Mouse (Mus musculus) heart, embryonic 15.5 days (tissue): ENCODE measurements around the gene Kif5a. TPM values are rescaled to one million over a fixed set of nuclear protein-coding genes. Genes with fewer than 3 reads are reported as not detected.
A peak's percentile ranks its signal among the peaks of the same experiment; 100 is the strongest.

ENCODE experiments used
- ATAC-seq: fragments of 200-750 bp; cut with Nextera tagmentation; replicated peaks from 2 replicates; pipeline ENCODE4 v1.8.0; 2017; ENCODE audit warnings: low read depth, moderate TSS enrichment; ENCODE audit not compliant: insufficient number of reproducible peaks, insufficient read depth, low FRiP score
- H3K27ac ChIP-seq: fragments of 300-500 bp; sonication (generic); 2 replicates; pipeline ENCODE4 v1.5.1; 2015; ENCODE audit warnings: mild to moderate bottlenecking, inconsistent platforms
- H3K27me3 ChIP-seq: fragments of 300-500 bp; sonication (generic); 2 replicates; pipeline ENCODE4 v1.6.1; 2015; ENCODE audit warnings: inconsistent platforms
- H3K36me3 ChIP-seq: fragments of 300-500 bp; sonication (generic); 2 replicates; pipeline ENCODE4 v1.6.1; 2015; ENCODE audit warnings: mild to moderate bottlenecking, inconsistent platforms
- H3K4me1 ChIP-seq: fragments of 300-500 bp; sonication (generic); replicated peaks from 2 replicates; pipeline ENCODE4 v1.6.1; 2015; ENCODE audit warnings: inconsistent platforms
- H3K4me2 ChIP-seq: fragments of 300-500 bp; sonication (generic); 2 replicates; pipeline ENCODE4 v1.6.1; 2015; ENCODE audit warnings: inconsistent platforms, mild to moderate bottlenecking, moderate library complexity
- H3K4me3 ChIP-seq: fragments of 300-500 bp; sonication (generic); 2 replicates; pipeline ENCODE4 v1.5.1; 2015; ENCODE audit warnings: mild to moderate bottlenecking, inconsistent platforms
- H3K9ac ChIP-seq: fragments of 300-500 bp; sonication (generic); 2 replicates; pipeline ENCODE4 v1.6.1; 2015; ENCODE audit warnings: mild to moderate bottlenecking, inconsistent platforms
- H3K9me3 ChIP-seq: fragments of 300-500 bp; sonication (generic); replicated peaks from 2 replicates; pipeline ENCODE4 v1.6.1; 2016; ENCODE audit warnings: inconsistent platforms
- WGBS: fragments of 180-500 bp; shearing (Covaris S2); methylation state at CpG from one replicate; pipeline ENCODE4 v1.1.7; 2015; ENCODE audit warnings: mixed read lengths; 5-methylcytosine and 5-hydroxymethylcytosine counted together
- polyA plus RNA-seq: library from polyadenylated mRNA; unstranded; fragments of >200 nt; fragmentation: Nextera tagmentation; extraction: Ambion mirVana; gene quantifications from 2 replicates; pipeline ENCODE4 v1.2.1, GENCODE M21; 2015

Kif5a gene
- polyA plus RNA-seq, 1 experiment from 2014 or later = 0.35 TPM

DNA sequence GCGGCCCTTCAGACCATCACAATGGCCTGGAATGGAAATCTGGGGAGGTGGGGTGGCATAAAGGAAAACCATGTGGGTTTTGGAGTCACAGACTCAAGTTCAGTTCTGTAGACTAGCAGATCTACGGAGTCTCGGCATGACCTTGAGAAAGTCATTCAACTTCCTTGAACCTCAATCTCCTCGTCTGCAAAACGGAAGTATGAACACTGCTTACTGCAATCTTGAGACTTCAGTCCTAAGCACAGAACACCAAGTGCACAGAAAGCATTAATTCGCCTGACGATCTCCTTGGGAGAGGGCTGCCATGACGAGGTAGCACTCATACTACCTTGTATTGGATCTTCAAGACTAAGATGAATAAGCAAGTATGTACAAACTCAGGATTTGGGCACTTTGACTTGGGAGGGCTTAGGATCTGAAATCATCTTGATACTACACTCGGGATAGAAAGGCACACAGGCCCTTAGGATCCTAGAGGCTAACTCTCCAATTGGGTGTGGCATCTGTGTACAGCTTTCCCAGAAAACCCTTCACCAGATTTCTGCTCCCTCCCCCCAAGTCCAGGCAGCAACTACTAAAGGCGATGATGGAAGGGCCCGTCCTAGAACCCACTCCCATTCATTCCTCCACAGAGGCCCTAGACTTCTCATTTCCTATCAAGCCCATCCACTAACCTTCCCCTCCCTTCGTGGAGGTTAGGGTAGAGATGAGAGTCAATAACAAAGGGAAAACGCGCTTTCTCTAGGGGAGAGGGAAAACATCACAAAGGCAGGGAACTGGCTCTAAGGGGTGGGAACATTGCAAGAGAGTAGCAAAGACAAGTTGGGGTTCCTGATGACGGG is 1.2 kb downstream of the Kif5a start:
- H3K27me3 ChIP-seq = peaks cover 46% of the 10 kb centered on the region
- H3K9ac ChIP-seq = no peak overlapping the region
- no peaks in the 10 kb centered on the region for H3K9me3 ChIP-seq
- peaks cover 9% of the 10 kb centered on the region for H3K4me1 ChIP-seq
- peak overlapping the region; percentile 92 for H3K4me2 ChIP-seq
- peak overlapping the region; percentile 51 for H3K4me3 ChIP-seq
- WGBS = 70% methylated on average over 15 of the region's 15 CpGs
- no peak overlapping the region for H3K27ac ChIP-seq
- no peak for ATAC-seq
- no peaks in the 10 kb centered on the region for H3K36me3 ChIP-seq

DNA sequence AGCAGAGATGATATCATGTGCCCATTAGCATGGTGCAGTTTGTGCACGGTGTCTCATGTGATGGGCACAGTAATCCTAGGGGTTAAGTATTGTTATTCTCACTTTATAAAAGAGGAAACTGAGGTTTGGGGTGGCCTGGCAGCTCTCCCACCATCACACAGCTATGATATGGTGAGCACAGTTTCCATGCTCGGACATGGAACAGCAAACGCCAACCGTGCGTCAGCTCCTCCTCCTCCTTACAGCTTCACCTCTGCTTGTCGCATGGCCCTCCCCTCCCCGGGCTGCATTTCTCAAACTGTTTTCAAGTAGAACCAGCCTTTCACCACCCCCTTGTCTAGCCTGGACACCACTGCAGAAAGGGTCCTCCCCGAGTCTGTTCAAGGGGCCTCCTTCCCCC is 4.7 kb downstream of the Kif5a start:
- Histone ChIP-seq H3K27ac (no peak overlapping the region), H3K4me2 (no peak overlapping the region), H3K9me3 (no peaks in the 10 kb centered on the region), H3K4me1 (peaks cover 12% of the 10 kb centered on the region), H3K36me3 (no peaks in the 10 kb centered on the region), H3K27me3 (peaks cover 30% of the 10 kb centered on the region), H3K9ac (no peak overlapping the region), H3K4me3 (no peak overlapping the region)
- WGBS = 65% methylated on average over 8 of the region's 8 CpGs
- no peak for ATAC-seq

DNA sequence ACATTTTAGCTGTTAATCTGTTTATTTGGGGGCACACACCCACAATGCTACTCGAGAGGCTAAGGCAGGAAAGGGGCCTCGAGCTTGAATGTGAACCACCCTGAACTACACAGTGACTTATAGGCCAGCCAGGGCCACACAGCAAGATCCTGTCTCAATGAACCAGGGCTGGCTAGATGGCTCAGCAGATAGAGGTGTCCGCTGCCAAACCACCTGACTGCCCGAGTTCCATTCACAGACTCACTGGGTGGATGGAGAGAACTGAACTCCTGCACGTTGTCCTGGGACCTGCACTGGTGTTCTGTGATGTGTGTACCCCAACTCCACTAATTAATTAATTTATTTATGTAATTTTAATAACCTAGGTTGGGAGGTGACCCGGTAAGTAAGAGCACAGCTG is 5.4 kb downstream of the Kif5a start:
- ATAC-seq = no peak
- whole genome bisulfite sequencing = 67% methylated on average over 6 of the region's 6 CpGs
- no peak overlapping the region for H3K27ac ChIP-seq

DNA sequence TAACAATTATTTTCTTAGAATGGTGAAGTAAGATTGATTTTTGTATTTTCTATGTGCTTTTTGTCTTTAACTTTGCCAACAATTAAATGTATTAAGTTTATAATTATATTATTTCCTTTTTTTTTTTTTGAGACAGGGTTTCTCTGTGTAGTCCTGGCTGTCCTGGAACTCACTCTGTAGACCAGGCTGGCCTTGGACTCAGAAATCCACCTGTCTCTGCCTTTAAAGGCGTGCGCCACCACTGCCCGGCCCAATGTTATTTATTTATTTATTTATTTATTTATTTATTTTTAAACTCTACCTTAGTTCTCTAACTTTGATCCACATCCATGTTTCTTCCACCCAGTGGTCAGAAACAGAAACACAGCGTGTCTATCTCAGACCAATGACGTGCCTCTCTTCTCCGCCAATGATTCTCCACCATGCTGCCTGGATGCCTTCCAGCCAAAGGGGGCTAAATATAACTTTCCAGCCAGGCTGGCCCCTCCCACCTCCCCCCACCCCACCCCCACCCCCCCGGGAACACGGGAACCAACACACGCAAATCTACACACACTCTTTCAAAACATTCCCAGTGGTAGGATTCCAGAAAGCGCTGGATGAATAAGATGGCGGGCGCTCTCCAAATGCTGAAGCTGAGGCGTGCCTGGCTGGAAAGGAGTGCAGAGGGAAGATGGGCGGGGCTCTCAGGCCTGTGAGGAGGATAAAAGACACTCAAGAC is 7.4 kb downstream of the Kif5a start:
- H3K9ac ChIP-seq = no peak overlapping the region
- H3K4me1 ChIP-seq = peaks cover 5% of the 10 kb centered on the region; the same call in 1 of the 2 replicates
- H3K4me2 ChIP-seq = 0 out of 2 replicates have a peak overlapping the region, but pooled peaks have one; percentile 8
- H3K27me3 ChIP-seq = peaks cover 3% of the 10 kb centered on the region; the same call in 1 of the 2 replicates
- H3K36me3 ChIP-seq = no peaks in the 10 kb centered on the region
- WGBS = 18% methylated on average over 14 of the region's 14 CpGs
- no peaks in the 10 kb centered on the region for H3K9me3 ChIP-seq
- no peak overlapping the region for H3K4me3 ChIP-seq
- H3K27ac ChIP-seq = no peak overlapping the region
- ATAC-seq = peak; percentile 75

More for the DNA sequence above, 5.4 kb downstream of the Kif5a start:
- H3K9me3 ChIP-seq = no peaks in the 10 kb centered on the region
- H3K9ac ChIP-seq = no peak overlapping the region
- peaks cover 8% of the 10 kb centered on the region for H3K4me1 ChIP-seq
- no peak overlapping the region for H3K4me2 ChIP-seq
- peaks cover 23% of the 10 kb centered on the region for H3K27me3 ChIP-seq
- H3K36me3 ChIP-seq = no peaks in the 10 kb centered on the region
- no peak overlapping the region for H3K4me3 ChIP-seq

DNA sequence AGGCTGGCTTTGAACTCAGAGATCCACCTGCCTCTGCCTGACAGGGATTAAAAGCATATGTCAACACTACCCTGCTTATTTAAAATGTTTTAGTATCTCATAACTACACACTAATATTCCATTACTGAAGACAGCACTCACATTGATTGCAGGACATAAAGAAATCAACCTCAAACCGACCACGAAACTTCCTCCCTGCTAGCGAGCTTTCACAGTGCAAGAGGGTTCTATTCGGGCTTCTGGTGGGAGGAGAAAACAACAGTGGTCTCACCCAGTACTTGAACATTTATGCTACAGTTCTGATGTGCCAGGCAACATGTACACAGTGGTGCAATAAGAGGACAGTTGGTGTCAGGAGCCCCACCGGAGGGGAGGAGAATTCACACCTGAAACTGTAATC is 12.3 kb downstream of the Kif5a start:
- Histone ChIP-seq H3K9me3 (no peaks in the 10 kb centered on the region), H3K4me3 (no peak overlapping the region), H3K27ac (no peak overlapping the region), H3K4me2 (no peak overlapping the region), H3K9ac (no peak overlapping the region), H3K27me3 (no peaks in the 10 kb centered on the region; the same call in 1 of the 2 replicates), H3K4me1 (no peaks in the 10 kb centered on the region), H3K36me3 (no peaks in the 10 kb centered on the region)
- no peak for ATAC-seq
- WGBS = 74% methylated on average over 5 of the region's 5 CpGs

DNA sequence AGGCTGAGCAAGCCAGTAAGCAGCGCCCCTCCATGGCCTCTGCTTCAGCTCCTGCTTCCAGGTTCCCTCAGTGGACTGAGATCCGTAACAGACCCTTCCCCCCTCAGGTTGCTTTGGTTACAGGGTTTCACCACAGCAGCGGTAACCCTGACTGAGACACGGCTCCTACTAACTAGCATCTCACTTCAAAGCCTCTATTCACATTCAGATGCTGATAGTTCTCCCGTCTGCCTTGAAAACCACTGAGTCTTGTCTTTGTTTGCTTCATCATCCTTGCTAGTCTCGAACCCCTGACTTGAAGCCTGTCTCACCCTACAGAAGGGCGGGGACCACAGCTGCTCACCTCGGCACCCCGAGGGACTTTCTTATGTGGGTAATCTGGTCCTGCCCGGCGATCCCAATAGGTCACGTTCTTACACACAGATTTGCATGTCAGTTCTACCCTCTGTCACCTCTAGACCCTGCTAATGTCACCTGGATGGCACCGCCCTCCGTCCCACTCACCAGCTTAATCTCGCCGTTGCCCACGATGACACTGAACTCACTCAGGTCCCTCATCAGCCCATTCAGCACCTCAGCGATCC is 24.8 kb downstream of the Kif5a start:
- Histone ChIP-seq H3K4me1 (no peaks in the 10 kb centered on the region), H3K4me3 (no peak overlapping the region)
- WGBS = 56% methylated on average over 18 of the region's 18 CpGs

DNA sequence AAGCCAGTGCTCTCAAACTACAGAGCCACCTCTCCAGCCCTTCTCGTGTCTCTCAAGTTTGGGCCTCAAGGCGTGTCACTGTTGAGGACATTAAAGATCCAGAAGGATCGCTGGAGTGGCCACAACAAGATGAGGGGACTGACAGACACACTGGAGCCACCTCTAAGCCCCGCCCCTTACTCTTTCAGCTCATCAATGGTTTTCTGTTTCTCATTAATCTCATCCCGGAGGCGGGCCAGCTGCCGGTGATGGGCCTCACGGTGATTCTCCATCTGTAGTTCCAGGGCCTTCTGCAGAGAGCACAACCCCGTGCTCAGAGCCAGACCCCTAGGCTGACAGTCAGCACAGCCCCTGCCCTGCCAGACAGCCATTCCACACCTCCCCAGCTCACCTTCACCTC is 26.6 kb downstream of the Kif5a start:
- no peak overlapping the region for H3K4me2 ChIP-seq
- no peak overlapping the region for H3K9ac ChIP-seq
- no peak overlapping the region for H3K27ac ChIP-seq
- peaks cover 41% of the 10 kb centered on the region for H3K27me3 ChIP-seq
- no peak for ATAC-seq
- no peaks in the 10 kb centered on the region for H3K36me3 ChIP-seq
- no peak overlapping the region for H3K4me3 ChIP-seq
- H3K4me1 ChIP-seq = no peaks in the 10 kb centered on the region
- WGBS = 38% methylated on average over 9 of the region's 9 CpGs
- no peaks in the 10 kb centered on the region for H3K9me3 ChIP-seq

More for the DNA sequence above, 24.8 kb downstream of the Kif5a start:
- no peaks in the 10 kb centered on the region for H3K36me3 ChIP-seq
- H3K9ac ChIP-seq = no peak overlapping the region
- H3K27ac ChIP-seq = no peak overlapping the region
- H3K9me3 ChIP-seq = no peaks in the 10 kb centered on the region
- H3K27me3 ChIP-seq = peaks cover 37% of the 10 kb centered on the region
- no peak overlapping the region for H3K4me2 ChIP-seq
- ATAC-seq = no peak

DNA sequence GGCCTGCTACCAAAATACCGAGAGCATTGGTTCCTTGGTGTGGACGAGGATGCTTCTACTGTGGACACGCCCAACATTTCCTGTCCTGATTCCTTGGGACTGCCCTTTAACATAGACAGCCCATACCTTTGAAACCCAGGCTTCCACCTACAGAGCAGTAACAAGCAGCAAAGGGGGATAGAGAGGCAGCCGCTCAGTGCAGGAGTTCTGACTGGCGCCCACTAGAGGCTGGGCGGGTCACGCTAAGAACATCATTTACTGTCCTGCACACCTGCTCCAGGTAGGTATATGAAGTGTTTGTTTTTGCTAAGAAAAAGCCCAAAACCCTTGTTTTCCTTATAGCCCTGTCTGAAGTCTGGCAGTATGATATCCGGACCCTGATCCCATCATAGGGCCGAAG is 30.0 kb downstream of the Kif5a start:
- 72% methylated on average over 9 of the region's 9 CpGs for WGBS
- no peak for ATAC-seq
- H3K36me3 ChIP-seq = no peaks in the 10 kb centered on the region
- H3K9me3 ChIP-seq = no peaks in the 10 kb centered on the region
- H3K4me1 ChIP-seq = no peaks in the 10 kb centered on the region
- peaks cover 47% of the 10 kb centered on the region for H3K27me3 ChIP-seq
- H3K4me2 ChIP-seq = no peak overlapping the region
- no peak overlapping the region for H3K4me3 ChIP-seq
- no peak overlapping the region for H3K27ac ChIP-seq
- no peak overlapping the region for H3K9ac ChIP-seq

DNA sequence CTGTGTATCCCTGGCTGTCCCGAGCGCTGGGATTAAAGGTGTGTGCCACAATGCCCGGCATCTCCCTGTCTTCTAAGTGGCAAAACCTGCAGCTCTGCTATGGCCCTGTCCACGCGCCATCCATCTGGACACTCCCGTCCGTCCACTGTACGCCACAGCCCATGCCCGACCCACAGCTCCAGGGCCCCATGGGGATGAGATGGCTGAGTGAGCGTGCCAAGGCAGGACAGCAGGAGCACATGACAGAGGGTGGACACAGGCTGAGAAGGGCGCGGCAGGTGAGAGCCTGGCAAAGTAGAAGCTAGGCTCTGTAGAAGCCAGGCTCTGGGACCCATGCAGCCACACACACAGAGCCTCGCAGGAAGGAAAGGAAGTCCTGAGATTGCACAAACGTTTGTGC is 31.4 kb downstream of the Kif5a start:
- Histone ChIP-seq H3K9me3 (no peaks in the 10 kb centered on the region), H3K4me1 (no peaks in the 10 kb centered on the region), H3K27ac (no peak overlapping the region), H3K4me2 (no peak overlapping the region), H3K27me3 (peaks cover 40% of the 10 kb centered on the region), H3K4me3 (no peak overlapping the region), H3K9ac (no peak overlapping the region), H3K36me3 (no peaks in the 10 kb centered on the region)
- WGBS = 81% methylated on average over 14 of the region's 14 CpGs
- ATAC-seq = no peak

DNA sequence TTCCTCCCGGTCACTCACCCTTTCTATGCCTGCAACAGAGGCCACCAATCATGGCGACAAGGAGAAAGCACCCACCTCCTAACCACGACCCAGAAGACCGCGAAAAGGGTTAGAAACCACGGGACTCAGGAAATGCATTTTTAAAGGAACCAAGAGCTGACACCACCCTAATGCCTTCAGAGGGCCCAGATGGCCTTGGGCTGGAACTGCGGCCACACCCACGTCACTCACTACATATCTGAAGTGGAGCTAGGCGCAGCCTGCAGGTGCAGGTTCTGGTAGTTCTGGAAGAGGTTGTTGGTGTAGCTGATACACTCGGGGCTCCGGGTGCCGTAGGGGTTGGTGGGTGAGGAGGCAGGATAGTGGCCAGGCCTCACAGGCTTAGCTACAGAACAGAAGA is 32.5 kb downstream of the Kif5a start:
- ATAC-seq = no peak
- Histone ChIP-seq H3K4me3 (no peak overlapping the region), H3K27me3 (peaks cover 36% of the 10 kb centered on the region), H3K9ac (no peak overlapping the region), H3K9me3 (no peaks in the 10 kb centered on the region), H3K36me3 (no peaks in the 10 kb centered on the region), H3K4me1 (no peaks in the 10 kb centered on the region), H3K4me2 (peak overlapping the region; percentile 16; the same call in 1 of the 2 replicates), H3K27ac (no peak overlapping the region)
- 77% methylated on average over 12 of the region's 12 CpGs for WGBS

DNA sequence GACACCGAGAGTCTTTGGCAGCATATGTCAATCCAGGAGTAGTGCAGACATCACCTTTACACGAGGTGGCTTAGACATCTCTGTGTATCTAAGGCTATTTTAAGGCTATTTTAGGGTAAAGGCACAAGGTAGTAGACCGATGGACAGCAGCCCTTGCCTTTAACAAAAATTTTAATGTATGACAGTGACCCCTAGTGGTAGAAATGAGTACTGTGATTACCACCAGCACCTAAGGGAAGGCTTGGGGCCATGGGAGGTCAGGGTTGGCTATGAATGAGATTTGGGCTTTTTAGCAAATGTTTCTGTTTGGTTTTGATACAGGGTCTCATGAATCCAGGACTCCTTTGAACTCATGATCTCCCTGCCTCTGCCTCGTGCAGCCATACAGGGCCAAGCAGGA is 34.3 kb downstream of the Kif5a start:
- Histone ChIP-seq H3K27ac (no peak overlapping the region), H3K36me3 (no peaks in the 10 kb centered on the region), H3K4me2 (no peak overlapping the region), H3K9me3 (no peaks in the 10 kb centered on the region), H3K27me3 (peaks cover 40% of the 10 kb centered on the region), H3K4me3 (no peak overlapping the region), H3K9ac (no peak overlapping the region), H3K4me1 (no peaks in the 10 kb centered on the region)
- 14% methylated on average over 4 of the region's 4 CpGs for WGBS
- ATAC-seq = 0 out of 2 replicates have a peak, but pooled peaks have one; percentile 50
